Mouse (Mus musculus): ENCODE measurements around the gene Nppa.
"Not testable (repeated sequence)": the region's sequence is repeated elsewhere in the genome, so short reads cannot be mapped to it uniquely, and the experiment has no call there.

The Nppa gene

DNA sequence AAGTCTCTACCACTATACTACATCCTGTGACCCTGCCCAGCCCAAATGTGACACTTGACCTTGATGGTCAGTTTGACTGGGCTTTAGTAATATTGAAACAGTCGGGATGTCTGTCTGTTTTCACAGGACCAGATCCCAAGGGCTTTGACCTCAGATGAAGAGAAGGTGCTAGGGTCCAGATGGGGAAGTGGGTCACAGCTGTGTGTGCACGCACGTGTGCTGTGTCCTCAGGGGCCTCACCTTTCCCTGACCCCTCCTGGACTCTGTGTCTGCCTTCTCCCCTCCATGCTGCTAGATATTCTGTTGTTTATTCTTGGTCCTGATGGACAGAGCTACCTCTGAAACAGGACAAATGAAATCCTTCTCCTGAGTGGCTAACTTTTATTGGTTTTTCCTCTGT is 10.8 kb downstream of the Nppa start:
- ATAC-seq (ENCODE audit: low TSS enrichment): no peak

GRCm38 (mm10) chr4:148012216-148012615 is 11.7 kb downstream of the Nppa start:
- ATAC-seq (ENCODE audit: low TSS enrichment): no peak

DNA sequence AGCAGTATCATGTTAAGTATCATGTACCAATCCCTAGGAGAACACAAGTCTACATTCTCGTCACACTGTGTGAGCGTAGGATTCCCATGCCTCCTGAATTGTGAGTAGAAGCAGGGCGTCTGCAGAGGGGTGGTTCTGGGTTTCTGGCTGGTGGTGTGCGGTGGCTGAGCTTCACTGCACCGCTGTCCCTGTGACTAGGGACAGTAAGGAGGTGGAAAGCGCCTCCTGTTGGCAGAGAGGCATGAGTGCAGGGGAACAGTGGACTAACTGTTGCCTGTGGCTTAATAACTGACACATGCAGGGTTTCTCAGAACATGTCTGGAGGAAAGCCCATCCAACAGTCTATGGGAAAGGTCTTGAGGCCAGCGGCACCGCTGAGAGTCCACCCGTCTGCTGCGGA is 14.9 kb downstream of the Nppa start:
- ATAC-seq (ENCODE audit: low TSS enrichment): no peak

DNA sequence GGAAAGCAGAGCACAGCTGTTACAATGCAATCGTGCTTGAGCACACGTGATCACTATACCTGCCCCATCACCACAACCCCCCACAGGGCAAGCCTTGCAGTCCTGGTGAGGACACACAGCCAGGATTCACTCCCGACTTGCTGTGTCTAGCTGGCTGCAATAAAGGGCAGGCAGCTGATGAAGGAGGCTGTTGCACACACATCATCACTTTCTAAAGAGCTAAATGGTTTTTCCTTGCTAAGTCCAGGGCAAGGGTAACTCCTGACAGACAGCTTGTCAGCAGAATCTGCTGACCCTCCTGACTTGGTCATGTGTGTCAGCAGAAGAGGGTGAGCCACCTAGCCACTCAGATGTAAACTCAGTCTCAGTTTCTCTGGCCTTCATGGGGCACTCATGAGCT is 16.5 kb downstream of the Nppa start:
- no peak for ATAC-seq (ENCODE audit: low TSS enrichment)

DNA sequence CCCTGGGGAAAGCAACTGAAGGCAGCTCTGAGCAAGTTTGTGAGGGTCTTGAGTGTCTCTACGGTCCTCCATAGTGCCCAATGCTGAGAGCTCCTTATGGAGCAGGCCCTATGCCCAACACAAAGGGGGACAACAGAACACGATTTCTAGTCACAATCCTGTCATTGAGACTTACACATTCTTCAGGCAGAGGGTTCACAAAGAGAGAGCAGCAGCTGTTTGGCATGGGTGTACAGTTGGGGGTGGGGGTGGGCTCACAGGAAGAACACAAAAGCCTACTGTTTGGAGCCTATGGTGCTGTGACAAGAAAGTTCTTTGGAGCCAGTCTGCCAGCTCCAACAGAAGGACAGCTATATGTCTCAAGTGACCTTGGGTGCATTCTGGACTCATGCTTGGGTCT is 17.9 kb downstream of the Nppa start:
- ATAC-seq (ENCODE audit: low TSS enrichment): 0 out of 2 replicates have a peak, but pooled peaks have one; percentile 20

DNA sequence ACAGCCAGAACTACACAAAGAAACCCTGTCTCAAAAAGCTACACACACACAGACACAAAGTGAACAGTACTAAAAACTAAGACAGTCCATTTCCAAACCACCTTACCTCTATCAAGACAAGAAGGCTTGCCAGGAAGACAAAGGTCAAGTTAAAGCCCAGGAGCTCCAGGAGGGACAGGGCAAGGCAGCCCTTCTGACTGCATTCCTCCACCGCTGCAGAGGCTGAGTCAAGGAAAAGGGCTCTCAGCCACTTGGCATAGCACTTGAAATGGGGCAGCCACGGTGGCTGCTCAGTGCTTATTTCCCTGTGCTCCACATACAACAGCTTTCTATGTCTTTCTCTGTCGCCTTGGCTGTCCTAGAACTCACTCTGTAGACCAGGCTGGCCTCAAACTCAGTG is 23.5 kb downstream of the Nppa start:
- no peak for ATAC-seq (ENCODE audit: low TSS enrichment)

GRCm38 (mm10) chr4:148029297-148029696 is 28.8 kb downstream of the Nppa start:
- ATAC-seq (ENCODE audit: low TSS enrichment): no peak

DNA sequence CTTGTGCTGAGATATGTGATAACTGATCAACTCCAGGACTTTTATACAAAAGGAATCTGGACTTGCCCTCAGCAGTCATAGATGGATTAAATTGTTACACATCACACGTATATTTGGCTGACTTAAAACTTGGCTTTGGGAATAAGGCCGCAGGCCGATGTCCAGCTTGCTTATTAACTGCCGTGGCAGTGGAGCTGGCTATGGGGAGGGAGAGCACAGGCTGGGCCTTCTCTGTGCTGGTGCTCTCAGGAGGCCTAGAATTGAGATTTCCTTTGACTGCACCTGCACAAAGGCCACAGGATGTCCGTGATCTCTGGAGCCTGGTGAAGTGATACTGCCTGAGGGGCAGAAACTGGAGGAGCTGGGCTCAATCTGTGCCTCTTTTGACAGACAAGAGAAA is 30.0 kb downstream of the Nppa start:
- no peak for ATAC-seq (ENCODE audit: low TSS enrichment)

DNA sequence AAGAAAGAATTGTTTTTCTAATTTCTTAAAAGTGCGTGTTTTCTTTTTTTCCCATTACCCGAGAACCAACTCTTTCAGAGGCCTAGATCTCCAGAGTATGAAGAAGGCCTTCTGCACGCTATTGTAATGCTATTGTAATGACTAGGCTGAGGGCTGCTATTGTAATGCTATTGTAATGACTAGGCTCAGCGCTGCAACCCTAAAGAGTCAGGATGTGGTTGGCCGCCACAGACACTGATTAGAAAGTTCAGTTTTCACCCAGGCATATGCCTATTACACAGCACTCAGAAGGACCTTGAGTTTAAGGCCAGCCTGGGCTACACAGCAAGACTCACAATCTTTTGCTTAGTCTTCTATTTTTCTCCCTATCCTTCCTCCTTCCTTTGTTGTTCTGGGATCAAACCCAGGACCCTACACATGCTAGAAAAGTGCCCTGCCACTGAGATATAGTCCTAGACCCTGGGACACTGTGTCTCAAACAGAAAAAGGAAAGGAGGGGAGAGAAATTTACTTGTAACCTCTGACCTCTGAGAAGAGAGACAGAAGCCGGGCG is 33.4 kb downstream of the Nppa start:
- no peak for ATAC-seq (ENCODE audit: low TSS enrichment)

DNA sequence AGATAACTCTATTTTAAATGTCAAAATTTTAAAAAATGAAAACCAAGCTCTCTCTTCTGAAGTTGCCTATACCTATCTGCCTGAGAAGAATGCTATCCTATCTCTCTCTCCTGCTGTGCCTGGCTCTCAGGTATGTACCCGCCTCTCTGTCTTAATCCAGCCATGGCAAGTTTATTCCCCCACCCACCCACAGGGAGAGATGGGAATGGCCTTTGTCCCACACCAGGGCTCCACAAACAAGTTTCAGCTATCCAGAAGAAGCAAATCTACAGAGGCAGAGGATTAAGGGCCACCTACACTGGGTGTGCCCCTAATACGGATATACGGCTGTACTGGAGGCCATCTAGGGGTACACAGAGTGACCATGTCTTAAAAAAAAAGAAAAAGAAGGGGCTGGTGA is 34.9 kb downstream of the Nppa start:
- no peak for ATAC-seq (ENCODE audit: low TSS enrichment)

DNA sequence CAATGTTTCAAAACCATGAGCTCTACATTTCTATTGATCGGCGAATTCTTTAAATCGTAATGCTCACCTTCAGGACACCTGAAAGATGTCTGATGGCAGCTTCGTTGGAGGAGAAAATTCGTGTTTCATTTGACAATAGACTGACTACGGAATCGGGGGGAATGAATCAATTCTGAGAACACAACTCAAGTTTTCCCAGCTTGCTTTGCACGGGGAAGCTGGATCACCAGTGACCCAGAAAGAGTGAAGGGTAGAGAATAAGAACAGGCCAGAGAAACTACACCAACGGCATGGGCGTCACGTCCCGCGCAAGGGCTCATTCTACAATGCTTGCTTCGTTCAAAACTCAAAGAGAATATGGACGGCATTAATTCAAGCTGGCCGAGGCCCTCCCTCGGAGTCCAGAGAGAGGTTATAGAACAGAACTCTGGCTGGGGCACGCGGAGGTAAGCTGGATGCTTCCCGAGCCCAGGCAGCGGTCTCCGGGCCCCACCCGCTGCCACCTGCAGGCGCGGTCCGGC is 37.6 kb downstream of the Nppa start:
- peak; percentile 7; the same call in 1 of the 2 replicates for ATAC-seq (ENCODE audit: low TSS enrichment)

GRCm38 (mm10) chr4:148038600-148039253 is 38.2 kb downstream of the Nppa start, which contains the start of the genes Clcn6 and Mthfr:
Clcn6 (minus strand) TSS chr4:148038821.
Mthfr (plus strand) TSS chr4:148039077.
- ATAC-seq (ENCODE audit: low TSS enrichment): peak; percentile 86

DNA sequence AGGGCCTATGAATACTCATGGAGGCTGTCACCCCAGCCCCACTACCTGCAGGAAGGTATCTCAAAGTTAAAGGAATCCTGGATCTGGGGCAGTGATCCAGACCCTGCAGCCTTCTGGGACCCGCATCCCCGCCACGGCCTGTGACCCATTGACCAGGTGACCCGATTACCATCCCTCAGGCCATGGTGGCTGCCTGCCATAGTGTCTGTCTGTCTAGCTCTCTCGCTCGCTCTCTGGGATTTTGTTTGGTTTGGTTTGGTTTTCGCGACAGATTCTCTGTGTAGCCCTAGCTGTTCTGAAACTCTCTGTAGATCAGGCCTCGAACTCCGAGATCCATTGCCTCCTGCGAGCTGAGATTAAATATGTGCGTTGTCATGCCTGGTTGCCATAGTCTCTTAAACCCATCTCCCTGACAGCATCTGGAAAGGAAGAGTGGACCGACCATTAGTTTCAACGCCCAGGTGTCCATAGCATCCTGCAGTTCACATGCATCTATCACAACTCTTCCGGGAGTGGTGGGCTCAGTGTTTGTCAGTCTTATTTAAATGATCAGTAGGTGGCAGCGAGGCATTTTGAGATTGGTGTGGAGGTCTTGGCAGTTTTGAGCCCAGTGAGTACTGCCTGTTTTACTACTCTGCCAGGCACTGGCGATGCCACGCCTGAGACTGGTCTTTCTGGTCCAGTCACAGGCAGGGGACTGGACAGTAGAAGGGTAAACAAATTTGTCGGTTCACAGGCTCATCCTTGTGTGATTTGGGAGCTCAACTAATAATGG is 38.9 kb downstream of the Nppa start:
- ATAC-seq (ENCODE audit: low TSS enrichment): no peak

- no peak for ATAC-seq (ENCODE audit: low TSS enrichment)
These were observed 39.7 kb downstream of the Nppa start for GRCm38 (mm10) chr4:148040029-148040830.

- ATAC-seq (ENCODE audit: low TSS enrichment): no peak
These were observed 40.5 kb downstream of the Nppa start for GRCm38 (mm10) chr4:148040933-148041610.

- peak; percentile 11; the same call in 1 of the 2 replicates for ATAC-seq (ENCODE audit: low TSS enrichment)
These were observed 41.2 kb downstream of the Nppa start for GRCm38 (mm10) chr4:148041611-148042191.

GRCm38 (mm10) chr4:148043327-148043726 is 42.8 kb downstream of the Nppa start:
- not testable (repeated sequence) for ATAC-seq (ENCODE audit: low TSS enrichment)

GRCm38 (mm10) chr4:148044113-148044512 is 43.6 kb downstream of the Nppa start:
- no peak for ATAC-seq (ENCODE audit: low TSS enrichment)

- ATAC-seq (ENCODE audit: low TSS enrichment): no peak
These were observed 46.0 kb downstream of the Nppa start for GRCm38 (mm10) chr4:148046450-148047031.

GRCm38 (mm10) chr4:148050396-148050914 is 49.9 kb downstream of the Nppa start:
- not testable (repeated sequence) for ATAC-seq (ENCODE audit: low TSS enrichment)

Measured in frontal cortex, adult (tissue).